Mouse (Mus musculus): ENCODE data around the gene Srpk3. TPM values are rescaled to one million over a fixed set of nuclear protein-coding genes. Genes with fewer than 3 reads are reported as not detected.
"Not testable (repeated sequence)": the region's sequence is repeated elsewhere in the genome, so short reads cannot be mapped to it uniquely, and the experiment has no call there.

Gene Srpk3
- total RNA-seq (2014; rRNA removed) (0.09 and 0.49 TPM in 2 replicates), polyA plus RNA-seq (2015; fragmentation: Nextera tagmentation; extraction: Ambion mirVana) (2.1 and 2.4 TPM in 2 replicates)

- Histone ChIP-seq H3K9ac (replicated peaks; ENCODE audit: low read length, poor library complexity, severe bottlenecking) (no peak within 1 kb of the TSS), H3K4me1 (ENCODE audit: insufficient read depth, low read length) (no peaks in the 10 kb centered on the region), H3K36me3 (ENCODE audit: insufficient read depth, low read length) (peaks cover 11% of the 10 kb centered on the region), H3K27ac (ENCODE audit: low read depth, low read length) (no peak within 1 kb of the TSS), H3K4me3 (ENCODE audit: low read depth, low read length) (no peak within 1 kb of the TSS), H3K27me3 (ENCODE audit: insufficient read depth, low read length) (no peaks in the 10 kb centered on the region), H3K4me2 (ENCODE audit: low read depth, low read length, poor library complexity, severe bottlenecking) (no peak within 1 kb of the TSS), H3K9me3 (ENCODE audit: low read length) (no peaks in the 10 kb centered on the region)
- DNase-seq (ENCODE audit: low spot score) (no peak), ATAC-seq (ENCODE audit: low FRiP score) (no peak)
- no peak for TF ChIP-seq CTCF (IDR thresholded peaks at IDR 0.05)
- 65% methylated on average over 9 of the region's 9 CpGs for WGBS
Measured at GRCm38 (mm10) chrX:73774168-73774760, at the start of gene Srpk3. TSS of gene Srpk3 (plus strand) at chrX:73774405.

GRCm38 (mm10) chrX:73730908-73731307, 43.3 kb upstream of the Srpk3 start:
- H3K9ac ChIP-seq (replicated peaks; ENCODE audit: low read length, poor library complexity, severe bottlenecking), result no peak overlapping the region
- H3K27ac ChIP-seq (ENCODE audit: low read depth, low read length), result no peak overlapping the region
- H3K4me2 ChIP-seq (ENCODE audit: low read depth, low read length, poor library complexity, severe bottlenecking), result no peak overlapping the region
- TF ChIP-seq CTCF (IDR thresholded peaks at IDR 0.05), result no peak
- WGBS, result 50% methylated on average over 1 of the region's 1 CpGs
- H3K4me3 ChIP-seq (ENCODE audit: low read depth, low read length), result no peak overlapping the region
- H3K27me3 ChIP-seq (ENCODE audit: insufficient read depth, low read length), result no peaks in the 10 kb centered on the region
- DNase-seq (ENCODE audit: low spot score), result no peak
- H3K36me3 ChIP-seq (ENCODE audit: insufficient read depth, low read length), result peaks cover 9% of the 10 kb centered on the region; the same call in 1 of the 2 replicates
- ATAC-seq (ENCODE audit: low FRiP score), result no peak
- H3K9me3 ChIP-seq (ENCODE audit: low read length), result no peaks in the 10 kb centered on the region
- H3K4me1 ChIP-seq (ENCODE audit: insufficient read depth, low read length), result no peaks in the 10 kb centered on the region

- no peak overlapping the region for H3K9ac ChIP-seq (replicated peaks; ENCODE audit: low read length, poor library complexity, severe bottlenecking)
- H3K9me3 ChIP-seq (ENCODE audit: low read length), result no peaks in the 10 kb centered on the region
- 67% methylated on average over 1 of the region's 1 CpGs for WGBS
- DNase-seq (ENCODE audit: low spot score) (no peak), ATAC-seq (ENCODE audit: low FRiP score) (no peak)
- no peaks in the 10 kb centered on the region for H3K4me1 ChIP-seq (ENCODE audit: insufficient read depth, low read length)
- no peak overlapping the region for H3K27ac ChIP-seq (ENCODE audit: low read depth, low read length)
- TF ChIP-seq CTCF (IDR thresholded peaks at IDR 0.05), result peak; percentile 32
- no peak overlapping the region for H3K4me3 ChIP-seq (ENCODE audit: low read depth, low read length)
- no peaks in the 10 kb centered on the region for H3K27me3 ChIP-seq (ENCODE audit: insufficient read depth, low read length)
- H3K4me2 ChIP-seq (ENCODE audit: low read depth, low read length, poor library complexity, severe bottlenecking), result no peak overlapping the region
- no peaks in the 10 kb centered on the region for H3K36me3 ChIP-seq (ENCODE audit: insufficient read depth, low read length)
Measured at GRCm38 (mm10) chrX:73738155-73738554, 36.0 kb upstream of the Srpk3 start.

- H3K4me2 ChIP-seq (ENCODE audit: low read depth, low read length, poor library complexity, severe bottlenecking), result no peak overlapping the region
- DNase-seq (ENCODE audit: low spot score), result no peak
- no peaks in the 10 kb centered on the region for H3K9me3 ChIP-seq (ENCODE audit: low read length)
- no peak overlapping the region for H3K27ac ChIP-seq (ENCODE audit: low read depth, low read length)
- no peaks in the 10 kb centered on the region for H3K36me3 ChIP-seq (ENCODE audit: insufficient read depth, low read length)
- no peaks in the 10 kb centered on the region for H3K27me3 ChIP-seq (ENCODE audit: insufficient read depth, low read length)
- no peak overlapping the region for H3K4me3 ChIP-seq (ENCODE audit: low read depth, low read length)
- whole genome bisulfite sequencing, result 72% methylated on average over 5 of the region's 5 CpGs
- ATAC-seq (ENCODE audit: low FRiP score), result no peak
- TF ChIP-seq CTCF (IDR thresholded peaks at IDR 0.05), result no peak
- H3K9ac ChIP-seq (replicated peaks; ENCODE audit: low read length, poor library complexity, severe bottlenecking), result no peak overlapping the region
- no peaks in the 10 kb centered on the region for H3K4me1 ChIP-seq (ENCODE audit: insufficient read depth, low read length)
Measured at GRCm38 (mm10) chrX:73739151-73739550, 35.1 kb upstream of the Srpk3 start.

GRCm38 (mm10) chrX:73739841-73740240, 34.4 kb upstream of the Srpk3 start:
- H3K4me1 ChIP-seq (ENCODE audit: insufficient read depth, low read length); H3K4me3 ChIP-seq (ENCODE audit: low read depth, low read length); ATAC-seq (ENCODE audit: low FRiP score); H3K9me3 ChIP-seq (ENCODE audit: low read length); H3K27me3 ChIP-seq (ENCODE audit: insufficient read depth, low read length); DNase-seq (ENCODE audit: low spot score); H3K9ac ChIP-seq (replicated peaks; ENCODE audit: low read length, poor library complexity, severe bottlenecking); H3K36me3 ChIP-seq (ENCODE audit: insufficient read depth, low read length); H3K27ac ChIP-seq (ENCODE audit: low read depth, low read length); H3K4me2 ChIP-seq (ENCODE audit: low read depth, low read length, poor library complexity, severe bottlenecking): not testable (repeated sequence)
- 94% methylated on average over 7 of the region's 7 CpGs for WGBS

- DNase-seq (ENCODE audit: low spot score), result no peak
- Histone ChIP-seq H3K27ac (ENCODE audit: low read depth, low read length) (no peak overlapping the region), H3K4me3 (ENCODE audit: low read depth, low read length) (no peak overlapping the region), H3K4me2 (ENCODE audit: low read depth, low read length, poor library complexity, severe bottlenecking) (no peak overlapping the region), H3K27me3 (ENCODE audit: insufficient read depth, low read length) (no peaks in the 10 kb centered on the region), H3K9ac (replicated peaks; ENCODE audit: low read length, poor library complexity, severe bottlenecking) (no peak overlapping the region), H3K36me3 (ENCODE audit: insufficient read depth, low read length) (no peaks in the 10 kb centered on the region), H3K4me1 (ENCODE audit: insufficient read depth, low read length) (no peaks in the 10 kb centered on the region), H3K9me3 (ENCODE audit: low read length) (no peaks in the 10 kb centered on the region)
- ATAC-seq (ENCODE audit: low FRiP score), result no peak
- WGBS, result 69% methylated on average over 1 of the region's 1 CpGs
- TF ChIP-seq CTCF (IDR thresholded peaks at IDR 0.05), result no peak
Measured at GRCm38 (mm10) chrX:73744774-73745481, 29.3 kb upstream of the Srpk3 start.
